Mouse (Mus musculus) ovary, postnatal 36 days (tissue): ENCODE results near the gene Hpse2.
"Not testable (repeated sequence)": the region's sequence is repeated elsewhere in the genome, so short reads cannot be mapped to it uniquely, and the experiment has no call there.

Experiments
- DNase-seq: peaks from one replicate; pipeline ENCODE4 v3.0.0; 2022; ENCODE audit warnings: low spot score, mixed read lengths

Gene Hpse2

DNA sequence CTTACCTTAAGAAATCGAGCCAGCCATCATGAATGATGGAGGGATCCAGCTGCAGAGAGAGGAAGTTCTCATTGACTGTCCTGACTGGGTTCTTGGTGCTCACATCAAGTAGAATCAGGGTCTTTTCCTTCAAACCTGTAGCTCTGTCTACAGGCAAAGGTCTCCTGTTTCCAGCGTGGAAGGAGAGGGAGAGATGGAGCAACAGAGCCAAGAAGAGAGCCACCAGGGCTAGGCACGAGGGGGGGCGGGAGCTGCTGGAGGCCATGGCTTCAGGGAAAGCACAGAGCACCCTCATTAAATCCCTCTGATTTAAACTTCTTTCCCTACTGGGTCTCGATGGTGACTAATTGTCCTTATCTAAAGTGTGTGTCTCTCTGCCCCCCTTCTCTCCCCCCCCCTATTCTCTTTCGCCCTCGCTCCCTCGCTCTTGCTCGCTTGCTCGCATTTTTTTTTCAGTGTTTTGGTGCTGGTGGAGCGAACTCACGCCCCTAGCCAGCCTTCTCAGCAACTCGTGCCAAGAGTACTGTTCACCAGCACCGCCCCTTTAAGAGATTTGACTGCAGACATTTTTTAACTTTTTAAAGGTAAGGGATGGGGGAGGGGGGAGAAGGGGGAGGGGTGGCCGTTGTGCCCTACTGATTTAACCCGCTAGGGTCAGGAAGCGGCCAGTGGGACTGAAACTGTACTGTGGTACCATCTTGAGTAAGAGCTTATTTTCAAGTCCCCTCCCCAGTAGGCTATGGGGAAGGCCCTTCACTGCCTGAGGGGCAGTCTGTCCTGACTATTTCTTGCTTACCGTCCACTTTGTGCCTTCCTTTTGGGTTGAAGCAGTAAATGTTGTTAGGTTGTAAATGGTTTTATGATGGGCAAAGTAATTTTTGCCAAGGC, at the start of gene Hpse2:
Gene Hpse2, minus strand, starts transcription at position 339 of the 888 bp plus-strand sequence.
- DNase-seq: no peak

DNA sequence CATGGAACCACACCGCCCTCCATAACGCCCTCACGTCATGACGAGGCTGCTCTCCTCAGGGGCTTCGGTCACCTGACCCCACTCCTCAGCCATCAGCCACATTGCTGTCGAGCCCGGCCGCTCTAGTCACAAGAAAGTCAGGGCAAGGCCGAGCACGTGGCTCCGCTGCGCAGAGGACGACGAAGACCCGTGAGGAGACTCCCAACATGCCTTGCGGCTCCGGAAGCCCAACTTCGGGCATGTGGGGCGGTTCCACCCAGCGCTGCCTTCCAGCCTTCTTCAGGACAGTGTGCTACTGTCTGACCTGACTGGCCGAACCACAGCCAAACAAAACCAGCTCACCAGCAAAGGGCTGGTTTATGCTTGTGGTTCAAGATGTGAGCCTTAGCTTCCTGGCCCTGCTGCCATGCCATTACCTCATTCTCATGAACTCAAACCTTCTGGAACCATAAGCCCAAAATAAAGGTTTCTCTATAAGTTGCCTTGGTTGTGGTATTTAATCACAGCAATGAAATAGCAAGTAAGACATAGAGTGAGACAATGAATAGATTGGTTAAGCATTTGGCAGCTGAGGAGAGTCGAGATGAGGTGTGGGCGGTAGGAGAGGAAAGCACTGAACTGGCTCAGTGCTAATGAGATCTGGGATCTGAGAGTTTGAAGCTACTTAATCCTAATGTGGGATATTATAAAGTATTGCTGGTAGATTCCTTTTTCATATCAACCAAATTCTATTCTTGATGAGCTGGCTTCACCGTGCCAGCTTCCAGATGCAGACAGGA, 39.5 kb upstream of the Hpse2 start:
- DNase-seq: no peak

DNA sequence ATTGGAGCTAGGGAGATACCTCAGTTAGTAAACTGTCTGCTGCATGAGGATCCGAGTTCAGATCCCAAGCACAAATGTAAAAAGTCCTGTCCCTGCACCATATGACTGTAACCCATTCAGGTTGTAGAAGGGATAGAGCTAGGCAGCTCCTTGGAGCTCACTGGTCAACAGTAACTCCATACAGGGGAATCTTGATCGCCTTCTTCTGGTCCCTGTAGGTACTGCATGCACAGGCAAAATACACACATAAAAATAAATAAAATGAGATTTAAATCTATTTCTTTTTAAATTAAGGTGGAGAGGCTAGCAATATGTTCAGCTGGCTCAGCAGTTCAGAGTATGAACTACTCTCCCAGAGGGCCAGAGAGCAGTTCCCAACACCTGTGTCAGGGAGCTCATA, 35.9 kb upstream of the Hpse2 start:
- DNase-seq: no peak

DNA sequence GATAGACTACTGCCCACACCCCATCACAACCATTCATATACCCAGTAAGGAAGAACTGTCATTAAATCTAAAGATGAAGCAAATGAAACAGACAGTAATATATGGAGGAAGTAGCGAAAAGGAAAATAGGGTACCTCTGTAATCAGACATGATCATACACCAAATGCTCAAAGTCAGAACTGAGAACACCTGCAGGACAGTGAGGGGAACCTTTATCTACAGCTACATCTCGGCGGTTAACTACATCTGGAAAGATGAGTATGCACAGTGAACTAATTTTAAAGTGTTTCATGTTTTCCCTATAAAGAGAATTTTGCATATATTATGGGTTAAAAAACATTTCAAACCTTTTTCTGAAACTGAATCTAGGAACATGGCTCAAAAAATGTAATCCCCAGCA, 32.4 kb upstream of the Hpse2 start:
- no peak for DNase-seq

DNA sequence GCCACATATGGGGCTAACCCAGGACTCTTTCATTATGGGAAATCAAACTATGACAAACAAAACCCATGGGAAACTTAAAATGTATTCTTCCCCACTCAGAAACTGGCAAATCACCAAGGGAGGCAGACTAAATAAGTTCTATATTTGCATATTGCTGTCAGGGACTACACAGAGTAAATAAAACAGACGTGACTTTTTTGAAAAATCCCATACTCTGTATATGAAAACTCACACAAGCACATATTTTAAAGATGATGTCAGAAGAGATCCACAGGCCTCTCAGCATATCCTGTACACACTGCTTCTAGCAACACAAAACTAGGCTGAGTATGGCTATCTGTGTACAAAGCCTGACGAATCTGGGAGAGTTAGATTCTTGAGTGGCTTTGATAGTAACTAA, 27.4 kb upstream of the Hpse2 start:
- no peak for DNase-seq

DNA sequence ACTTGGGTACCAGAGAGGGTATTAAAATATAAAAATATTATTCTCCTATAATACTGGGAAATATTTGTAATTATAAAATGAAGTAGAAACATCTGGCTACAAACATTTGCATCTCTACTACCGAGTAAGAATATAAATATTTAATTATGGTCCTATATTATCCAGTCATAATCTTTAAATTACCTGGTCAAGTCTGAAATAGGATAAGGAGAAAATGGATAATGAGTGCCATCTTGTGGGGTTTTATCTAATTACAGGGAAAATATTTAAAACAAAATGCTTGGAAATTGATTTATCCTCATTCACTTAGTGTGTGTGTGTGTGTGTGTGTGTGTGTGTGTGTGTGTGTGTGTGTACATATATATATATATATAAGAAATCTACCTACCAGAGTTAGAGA, 19.0 kb upstream of the Hpse2 start:
- no peak for DNase-seq

DNA sequence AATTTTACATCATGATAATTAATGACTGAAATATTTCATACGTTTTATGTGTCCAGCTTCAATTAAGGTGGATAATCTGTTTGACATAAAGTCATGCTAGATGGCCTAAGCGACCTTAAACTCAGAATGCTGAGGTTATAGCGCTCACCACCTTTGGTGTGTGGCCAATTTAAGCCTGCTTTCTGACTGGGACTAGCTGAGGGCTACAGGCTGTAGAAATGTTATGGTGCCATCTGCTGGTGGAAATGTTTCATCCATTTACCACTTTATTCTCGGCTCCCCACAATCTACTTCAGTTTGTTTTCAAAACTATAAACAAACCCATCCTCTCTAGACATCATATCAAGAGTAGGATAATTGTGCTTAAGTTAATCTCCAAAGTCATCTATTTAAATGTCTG, 8.2 kb upstream of the Hpse2 start:
- DNase-seq: no peak

DNA sequence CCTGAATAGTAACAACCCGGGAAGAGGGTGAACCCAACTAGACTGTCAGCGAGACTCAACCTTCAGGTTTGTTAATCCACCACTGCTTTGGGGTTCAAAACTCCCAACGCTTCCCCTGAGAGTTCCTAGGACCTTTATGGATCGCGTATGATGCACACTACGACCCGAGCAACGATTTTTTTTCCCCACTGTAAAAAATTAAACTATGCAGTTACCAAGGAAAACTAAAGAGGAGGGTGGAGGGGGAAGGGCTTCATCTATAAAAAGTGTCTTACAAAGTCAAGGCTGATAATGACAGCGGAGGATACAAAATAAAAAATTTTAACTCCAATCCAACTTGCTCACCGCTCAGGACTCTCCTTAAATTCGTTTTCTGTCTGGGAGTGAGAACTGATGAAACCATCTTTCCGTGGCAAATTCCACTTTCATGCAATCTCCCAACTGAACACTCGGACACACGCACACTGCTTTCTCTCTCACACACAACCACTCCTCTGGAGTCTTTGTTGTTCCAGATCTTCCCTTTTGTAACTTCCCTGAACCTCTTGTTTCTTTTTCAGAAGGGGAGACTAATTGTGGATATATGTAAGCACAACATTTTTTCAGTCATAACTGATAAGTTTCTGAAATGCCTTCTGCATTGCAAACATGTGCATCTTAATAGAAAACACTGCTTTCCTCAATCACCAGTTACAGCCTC, 934 bp downstream of the Hpse2 start:
- DNase-seq: no peak

DNA sequence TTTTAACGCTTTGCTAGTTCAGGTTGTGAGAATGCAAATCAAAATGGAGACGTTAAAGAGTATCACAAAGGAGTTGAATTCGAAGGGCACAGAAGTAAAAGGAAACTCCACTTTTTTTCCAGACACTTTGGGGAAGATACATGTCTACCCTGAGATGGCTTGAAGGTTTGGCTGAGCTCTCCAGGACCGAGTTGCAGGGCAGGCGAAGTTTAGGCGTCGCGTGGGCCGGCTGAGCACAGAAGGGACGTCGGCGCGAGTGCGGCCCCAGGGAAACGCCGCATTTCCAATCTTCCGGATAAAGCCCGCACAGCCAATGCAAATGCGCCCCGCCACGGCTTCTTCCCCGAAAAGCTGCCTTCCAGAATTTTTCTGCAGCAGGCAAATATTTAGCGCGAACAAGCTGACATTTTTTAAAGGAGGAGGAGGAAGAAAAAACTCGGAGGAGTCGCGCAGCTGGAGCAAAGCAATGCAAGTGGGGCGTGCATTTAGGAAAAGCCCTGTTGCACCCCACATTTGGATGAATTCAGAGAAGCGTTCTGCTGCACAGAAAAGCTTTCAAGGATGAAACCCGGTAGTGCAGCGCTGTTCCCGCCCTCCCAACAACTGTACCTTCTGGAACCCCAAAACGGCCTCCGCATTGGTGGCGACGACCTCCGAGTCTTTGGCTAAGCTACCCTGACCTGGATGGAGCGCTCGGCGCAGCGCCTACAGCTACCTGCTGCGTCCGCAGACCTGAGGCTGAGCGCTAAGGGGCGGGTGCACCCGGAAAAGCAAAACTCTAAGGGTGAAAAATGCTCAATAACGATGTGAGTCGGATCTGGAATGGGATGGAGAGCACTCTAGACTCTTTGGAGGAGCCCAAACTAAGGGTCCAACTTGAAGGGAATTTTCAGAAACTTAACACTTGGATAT, 1.9 kb downstream of the Hpse2 start:
- no peak for DNase-seq

DNA sequence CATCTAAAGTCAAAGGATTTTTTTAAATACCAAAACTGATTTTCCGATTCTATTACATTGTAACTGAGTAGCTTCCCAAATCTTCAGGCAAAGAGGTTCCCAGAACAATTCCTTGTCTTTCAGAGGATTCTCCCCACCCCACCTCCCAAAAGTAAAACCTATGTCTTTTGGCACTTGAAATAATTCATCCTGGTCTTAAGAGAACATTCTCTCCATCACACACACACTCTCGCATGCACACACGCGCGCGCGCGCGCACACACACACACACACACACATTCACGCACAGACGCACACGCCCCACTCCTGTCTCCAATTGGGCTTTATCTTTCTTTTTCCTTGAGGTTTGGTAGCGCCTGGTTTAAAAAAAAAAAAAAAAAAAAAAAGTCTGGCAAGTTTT, 2.7 kb downstream of the Hpse2 start:
- DNase-seq: no peak

DNA sequence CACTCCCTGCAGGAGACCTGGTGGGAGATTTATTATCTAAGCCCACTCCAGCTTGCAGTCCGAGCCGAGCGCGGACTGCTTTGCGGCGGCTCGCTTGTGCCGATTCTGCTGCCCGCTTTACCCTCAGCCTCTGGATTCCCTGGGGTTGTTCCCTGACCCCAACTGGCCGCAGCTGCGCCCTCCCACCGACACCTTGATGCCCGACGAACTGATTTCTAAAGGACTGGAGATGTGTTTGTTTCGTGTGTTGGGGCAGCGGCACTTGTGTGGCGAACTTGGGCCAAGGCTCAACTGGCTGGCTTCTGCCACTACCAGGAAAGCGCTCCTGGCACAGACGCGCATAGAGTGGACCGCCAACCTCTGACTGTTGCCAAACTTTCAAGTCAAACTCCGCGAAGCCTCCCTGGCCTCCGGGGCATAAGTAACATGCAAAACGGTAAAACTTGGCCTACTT, 3.1 kb downstream of the Hpse2 start:
- peak; percentile 16 for DNase-seq

DNA sequence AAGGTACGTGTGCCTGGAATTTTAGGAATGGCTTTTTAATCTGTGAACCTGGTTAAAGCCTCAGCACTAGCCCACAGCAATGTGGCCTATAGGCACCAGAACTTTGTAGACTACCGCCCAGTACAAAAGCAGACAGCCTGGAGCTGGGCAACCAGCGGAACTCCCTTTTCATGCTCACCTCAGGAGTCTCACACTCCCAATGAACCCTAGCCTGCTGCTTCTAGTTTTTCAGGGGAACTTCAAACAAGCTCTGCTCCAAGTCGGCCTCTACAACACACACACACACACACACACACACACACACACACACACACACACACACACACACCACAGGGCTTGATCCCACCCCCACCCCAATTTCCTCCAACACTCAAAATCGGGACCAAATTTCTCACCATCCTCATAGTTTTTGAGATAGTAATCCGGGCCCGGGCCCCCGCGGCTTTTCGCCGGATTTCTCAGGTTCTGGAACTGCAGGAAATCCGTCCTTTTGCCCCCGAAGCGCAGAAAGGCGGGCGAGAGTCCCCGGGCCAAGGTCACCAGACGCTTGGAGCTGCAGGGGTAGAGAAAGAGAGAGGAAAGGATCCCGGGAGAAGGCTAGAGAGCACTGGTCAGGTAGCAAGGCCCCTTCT, 3.7 kb downstream of the Hpse2 start:
- no peak for DNase-seq

DNA sequence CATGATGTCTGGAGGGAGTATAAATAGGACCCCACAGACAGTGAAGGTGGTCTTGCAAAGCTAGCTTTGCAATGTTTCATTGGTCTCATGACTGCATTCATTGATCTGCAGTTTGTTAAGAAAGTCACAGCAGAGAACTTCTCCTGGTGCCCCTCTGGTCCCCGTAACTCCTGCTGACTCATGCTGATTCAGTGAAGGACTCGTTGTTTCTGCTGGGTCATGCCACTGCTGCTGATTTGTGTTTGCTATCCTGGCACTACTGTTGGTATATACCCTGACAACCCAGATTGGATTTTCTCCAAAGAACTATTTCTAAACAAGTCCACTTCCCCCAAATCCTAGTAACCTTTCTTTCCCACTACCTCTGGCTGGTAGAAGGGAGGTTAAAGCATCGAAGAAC, 29.3 kb downstream of the Hpse2 start:
- no peak for DNase-seq

DNA sequence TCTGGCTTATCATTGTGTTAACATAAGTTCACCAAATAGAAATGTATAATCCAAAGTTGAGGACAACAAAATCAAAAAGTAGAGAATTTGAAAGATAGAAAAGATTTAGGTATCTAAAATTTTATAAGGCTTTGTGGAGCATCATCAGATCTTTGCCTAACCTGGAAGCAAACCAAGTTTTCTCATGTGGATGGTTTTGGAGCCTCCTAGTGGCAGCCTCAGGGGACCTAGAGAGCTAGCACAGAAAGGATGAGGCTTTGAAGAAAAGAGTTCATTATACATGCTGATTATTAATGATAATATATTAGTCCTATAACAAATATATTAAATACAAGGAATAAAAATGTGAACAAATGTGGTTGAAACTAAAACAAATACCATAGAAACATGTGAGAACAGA, 77.0 kb downstream of the Hpse2 start:
- peak; percentile 25 for DNase-seq

DNA sequence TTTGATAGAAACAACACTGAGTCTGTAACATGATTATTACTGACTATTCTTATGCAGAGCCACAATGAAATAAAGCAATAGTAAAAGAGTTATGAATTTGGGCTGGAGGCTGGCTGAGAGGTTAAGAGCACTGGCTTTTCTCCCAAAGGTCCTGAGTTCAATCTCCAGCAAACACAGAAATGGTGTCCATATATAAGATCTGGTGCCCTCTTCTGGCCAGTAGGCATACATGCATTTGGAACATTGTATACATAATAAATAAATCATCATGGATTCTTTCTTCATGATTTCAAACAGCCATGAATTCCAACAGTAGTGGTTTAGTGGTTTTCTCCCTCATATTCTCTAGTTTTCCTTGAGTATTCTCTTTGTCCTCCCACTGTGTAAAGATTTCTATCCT, 81.4 kb downstream of the Hpse2 start:
- no peak for DNase-seq

DNA sequence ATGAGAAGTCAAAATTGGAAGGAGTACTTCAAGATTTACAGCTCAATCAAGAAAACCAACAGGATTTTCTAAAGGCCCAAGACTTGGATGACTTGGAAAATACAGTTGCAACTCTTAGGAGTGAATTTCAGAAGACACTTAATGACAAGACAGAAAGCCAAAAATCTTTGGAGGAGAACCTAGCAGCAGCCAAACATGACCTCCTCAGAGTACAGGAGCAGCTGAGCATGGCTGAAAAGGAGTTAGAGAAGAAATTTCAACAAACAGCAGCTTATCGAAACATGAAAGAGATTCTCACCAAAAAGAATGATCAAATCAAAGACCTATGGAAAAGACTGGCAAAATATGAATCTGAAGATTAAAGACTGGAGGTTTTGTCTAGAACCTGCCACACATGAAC, 106.8 kb downstream of the Hpse2 start:
- DNase-seq: not testable (repeated sequence)

DNA sequence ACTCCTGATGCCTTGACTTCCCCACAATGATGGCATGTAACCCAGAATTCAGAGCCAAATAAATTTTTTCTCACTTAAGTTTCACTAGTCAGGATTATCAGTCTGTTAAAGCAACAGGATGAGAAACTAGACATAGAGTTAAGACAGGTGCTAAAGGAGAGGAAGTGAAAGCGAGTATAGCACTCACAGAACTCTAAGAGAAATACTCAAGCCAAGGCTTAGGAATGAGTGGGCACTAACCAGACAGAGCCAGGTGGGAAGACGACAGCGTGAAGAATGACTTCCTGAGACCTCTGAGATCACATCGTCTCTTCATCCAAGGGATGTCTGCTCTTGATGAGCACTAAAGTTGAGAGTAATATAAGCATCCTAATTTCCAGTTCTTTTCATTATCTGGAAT, 144.2 kb downstream of the Hpse2 start:
- no peak for DNase-seq

DNA sequence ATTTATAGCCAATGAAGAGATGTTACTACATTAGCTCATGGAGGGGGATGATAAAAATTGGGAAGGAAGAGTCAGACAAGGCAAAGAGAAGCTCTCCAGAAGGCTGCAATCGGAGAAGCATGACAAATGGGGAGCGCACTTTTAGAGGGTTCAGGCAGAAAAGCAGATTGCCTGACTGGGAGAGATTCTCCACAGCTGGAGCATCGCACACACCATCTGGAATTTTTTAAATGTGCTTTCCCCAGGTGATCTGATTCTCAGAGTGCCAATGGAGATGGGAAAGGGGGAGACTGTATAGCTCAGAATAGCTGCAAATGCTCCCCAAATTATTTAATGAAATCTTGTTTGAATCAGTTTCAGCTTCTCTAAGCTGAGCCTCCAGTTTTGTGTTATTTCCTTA, 156.4 kb downstream of the Hpse2 start:
- no peak for DNase-seq

DNA sequence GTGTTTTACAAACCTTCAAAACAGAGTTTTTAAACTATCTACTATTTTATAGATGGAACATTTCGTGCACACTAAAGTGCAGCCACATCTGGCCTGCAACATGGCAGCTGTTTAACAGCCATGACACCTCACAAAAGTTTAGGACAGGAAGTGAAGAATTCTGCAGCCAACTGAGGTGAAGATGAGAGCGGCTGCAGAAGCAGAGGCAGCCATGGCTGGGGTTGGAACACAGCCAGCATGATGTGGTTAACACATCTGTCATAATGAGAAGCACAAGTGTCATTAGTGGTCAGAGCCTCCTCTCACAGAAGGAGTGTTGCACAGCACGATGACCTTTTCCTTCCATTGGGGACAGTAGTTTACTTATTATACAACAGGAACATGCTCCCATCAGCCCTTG, 194.6 kb downstream of the Hpse2 start:
- no peak for DNase-seq

DNA sequence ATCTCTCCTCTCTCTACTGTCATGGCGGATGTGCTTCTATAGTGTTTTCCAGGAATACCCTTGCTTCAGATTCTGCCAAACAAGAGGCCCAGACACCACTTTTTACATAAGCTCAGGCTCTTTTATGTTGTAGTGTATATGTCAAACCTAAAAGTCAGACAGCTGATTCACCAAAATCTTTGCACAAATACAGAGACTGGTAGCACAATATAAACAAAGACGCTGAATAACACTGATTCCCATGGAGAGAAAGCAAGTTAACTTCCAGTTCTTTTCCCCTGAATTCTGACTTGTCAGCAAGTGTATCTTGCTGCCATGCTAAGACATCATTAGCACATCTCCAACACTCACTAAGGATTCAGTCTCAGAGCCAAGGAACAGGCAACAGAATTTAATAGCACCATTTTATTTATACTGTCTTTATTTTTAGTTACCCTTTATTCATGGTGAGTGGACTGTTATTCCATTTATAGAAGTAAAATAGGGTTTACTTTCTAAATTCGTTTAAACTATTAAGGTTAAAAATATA, 212.7 kb downstream of the Hpse2 start:
- no peak for DNase-seq

DNA sequence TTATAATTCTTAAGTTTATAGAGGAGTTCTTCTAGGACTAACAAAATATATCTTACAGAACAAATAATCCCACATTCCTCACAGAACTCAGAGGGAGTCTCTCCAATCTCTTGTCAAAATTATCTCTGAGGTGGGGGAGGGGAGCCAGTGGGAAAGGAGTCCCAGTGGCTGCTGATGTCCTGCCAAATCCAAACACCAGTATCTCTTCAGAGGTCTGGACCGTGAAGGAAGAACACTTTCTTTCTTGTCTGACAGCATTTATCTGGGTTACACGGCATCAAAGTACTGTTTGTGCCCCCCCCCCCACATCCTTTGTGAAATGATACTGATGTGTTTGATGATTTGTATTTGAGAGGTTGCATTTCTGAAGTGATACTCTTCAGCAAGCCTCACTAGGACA, 213.3 kb downstream of the Hpse2 start:
- peak; percentile 4 for DNase-seq
